Mouse (Mus musculus) spleen, embryonic (tissue): ENCODE results near the gene Pipox.

Experiments used
- CTCF ChIA-PET: fragments of 350-600 bp; sonication (Branson Sonifier 250); formaldehyde crosslinking; loops from one replicate; lab custom pipeline; 2022; lab: Charles Lee

Pipox gene

DNA sequence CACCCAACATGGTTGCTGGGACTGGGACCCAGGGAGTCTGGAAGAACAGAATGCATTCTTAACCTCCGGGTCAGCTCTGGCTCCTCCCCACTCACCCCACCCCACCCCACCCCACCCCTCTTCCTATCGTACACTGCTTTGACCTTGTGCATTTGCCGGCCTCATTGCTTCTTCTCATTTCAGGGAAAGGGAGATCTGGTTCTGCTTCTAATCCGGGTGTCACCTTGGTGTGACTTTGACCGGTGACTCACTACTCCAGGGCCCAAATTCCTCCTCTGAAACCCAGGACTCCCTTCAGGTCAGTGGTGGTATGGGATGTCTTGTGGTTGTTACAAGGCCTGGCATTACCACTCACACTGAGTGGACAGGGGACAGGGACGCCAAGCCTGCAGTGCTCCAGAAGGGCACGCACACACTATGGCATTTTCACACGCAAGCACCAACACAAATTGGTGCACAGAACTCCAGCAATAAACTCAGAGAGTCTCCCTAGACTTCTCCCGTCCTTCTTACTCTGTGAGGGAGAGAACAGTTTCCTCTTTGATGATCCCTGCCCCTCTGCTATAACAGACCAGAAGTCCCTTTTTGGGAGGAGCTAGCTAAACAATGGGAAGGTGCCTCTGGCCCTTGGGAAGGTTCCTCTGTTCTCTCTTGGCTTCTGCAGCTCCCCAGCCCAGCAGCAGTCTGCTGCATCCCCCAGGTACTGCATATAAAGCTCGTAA lies 9.2 kb downstream of the Pipox start:
- CTCF ChIA-PET: interaction anchor here (0.8 kb wide), 1 partner anchor 13 kb away, joined by 6 read pairs; no protein-coding TSS in a partner anchor

DNA sequence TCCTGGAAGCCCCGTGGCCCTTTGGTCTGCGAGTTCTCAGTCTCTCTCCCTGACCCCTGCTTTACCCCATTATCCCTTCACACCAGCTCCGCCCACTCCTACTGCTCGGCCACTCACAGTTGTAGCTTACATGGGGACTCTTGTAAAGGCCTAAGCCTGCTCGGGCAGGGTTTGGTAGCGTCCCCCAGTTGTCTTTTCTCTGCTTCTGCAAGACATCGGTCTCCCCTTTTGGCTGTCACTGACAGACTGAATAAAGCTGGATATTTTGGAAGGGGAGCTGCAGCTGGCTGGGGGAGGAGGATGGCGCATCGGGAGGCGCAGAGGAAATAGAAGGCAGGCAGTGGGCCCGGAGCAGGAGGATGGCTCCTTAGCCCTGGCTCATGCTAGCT lies 17.1 kb downstream of the Pipox start:
- CTCF ChIA-PET: no interaction called here

DNA sequence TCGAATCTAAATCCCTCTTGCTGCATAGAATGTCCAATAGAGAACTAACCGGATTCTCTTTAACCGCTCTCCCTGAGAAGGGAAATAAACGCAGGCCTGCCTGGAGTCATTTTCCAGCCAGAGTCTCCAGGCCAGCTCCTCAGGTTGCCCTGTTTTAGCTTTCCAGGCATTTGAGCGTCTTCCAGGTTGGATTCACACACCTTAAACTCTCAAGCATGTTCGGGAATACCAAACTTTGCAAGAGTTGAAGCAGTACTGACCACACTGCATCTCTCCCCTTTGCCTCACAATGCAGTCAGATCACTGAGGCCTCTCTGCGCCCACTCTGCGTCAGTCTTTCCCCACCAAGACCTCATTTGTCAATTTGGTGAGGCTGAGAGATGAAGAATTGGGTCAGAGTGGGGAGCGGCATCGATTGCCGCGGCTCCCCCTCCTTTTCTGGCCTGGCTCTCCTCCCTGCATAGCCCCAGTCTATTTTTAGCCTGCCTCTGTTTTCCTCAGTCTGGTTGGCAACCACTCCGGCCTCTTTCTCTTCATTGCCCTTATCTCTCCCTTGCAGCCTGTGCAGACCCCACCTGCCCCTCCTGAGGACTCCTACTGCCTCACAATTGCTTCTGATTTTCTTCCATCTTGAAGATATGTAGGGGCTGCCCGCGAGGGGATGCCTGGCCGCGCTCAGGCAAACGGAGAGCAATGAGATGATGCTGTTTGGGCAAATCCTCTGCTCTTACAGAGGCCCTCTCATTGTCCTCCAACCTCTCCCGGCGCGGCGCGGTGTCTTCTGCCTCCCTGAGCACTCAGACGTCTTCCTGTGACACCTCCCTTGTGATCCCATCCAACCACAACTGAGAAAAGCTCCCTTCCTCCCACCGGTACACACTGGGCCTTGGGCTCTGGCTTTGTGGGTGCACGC lies 17.8 kb downstream of the Pipox start:
- CTCF ChIA-PET: no interaction called here

DNA sequence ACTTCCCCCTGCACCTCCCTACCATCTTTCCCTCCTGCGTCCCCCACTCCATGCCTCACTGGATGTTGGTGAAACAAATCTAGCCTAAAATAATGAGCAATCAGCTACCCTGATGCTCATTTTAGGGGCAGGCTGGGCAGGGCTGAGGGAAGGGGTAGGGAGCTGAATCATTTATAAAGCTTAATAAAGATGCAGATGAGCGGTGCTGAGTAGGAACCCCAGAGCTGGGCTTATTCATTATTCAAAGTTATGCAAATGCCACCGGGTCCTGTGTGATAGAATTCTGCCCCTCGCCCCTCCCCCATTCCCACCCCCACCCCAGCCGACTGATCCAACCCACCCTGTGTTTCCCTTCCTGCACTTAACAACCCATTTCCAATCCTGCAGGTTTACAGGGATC lies 18.6 kb downstream of the Pipox start:
- CTCF ChIA-PET: no interaction called here

DNA sequence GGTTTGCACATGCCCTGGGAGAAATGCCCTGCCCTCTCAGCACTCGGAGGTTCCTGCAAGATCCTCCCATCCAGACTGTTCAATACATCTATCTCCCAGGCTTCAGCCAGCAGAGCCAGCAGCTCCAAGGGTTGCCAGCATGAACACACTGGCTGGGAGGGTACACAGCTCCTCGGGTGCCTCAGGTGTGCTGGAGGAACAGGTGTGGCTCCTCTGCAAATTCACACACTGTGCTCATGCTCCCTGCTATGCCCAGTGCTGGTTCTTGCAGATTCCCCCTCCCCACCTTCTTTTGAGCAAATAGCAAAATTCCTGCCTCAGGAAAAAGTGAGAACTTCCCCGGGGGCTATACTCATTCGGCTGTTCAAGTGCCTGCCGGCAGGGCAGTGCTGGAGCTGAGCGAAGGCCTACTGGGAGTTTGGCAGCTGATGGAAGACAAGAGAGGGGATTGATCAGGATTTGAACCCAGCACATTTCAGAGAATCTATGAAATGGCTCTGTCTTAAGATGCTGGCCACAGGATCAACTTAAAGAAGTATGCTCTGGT lies 19.1 kb downstream of the Pipox start:
- CTCF ChIA-PET: interaction anchor here (0.6 kb wide), 1 partner anchor 108 kb away, joined by 6 read pairs; the partner anchor contains the start of gene Phf12

DNA sequence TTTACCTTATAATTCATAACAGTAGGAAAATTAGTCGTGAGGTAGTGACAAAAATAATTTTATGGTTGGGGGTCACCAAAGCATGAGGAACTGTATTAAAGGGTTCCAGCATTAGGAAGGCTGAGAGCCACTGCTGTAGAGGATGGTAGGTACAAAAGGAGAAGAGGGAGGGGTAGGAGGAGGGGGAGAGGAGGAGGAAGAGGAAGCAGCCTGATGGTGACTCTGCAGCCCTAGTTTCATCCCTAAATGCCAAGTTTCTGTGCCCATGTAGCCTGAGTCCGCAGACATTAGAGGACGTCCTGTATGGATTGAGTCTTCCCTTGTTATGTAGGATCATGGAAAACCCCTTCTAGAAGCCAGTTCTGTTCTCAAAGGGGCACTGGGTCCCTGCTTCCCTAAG lies 20.8 kb downstream of the Pipox start:
- CTCF ChIA-PET: no interaction called here

DNA sequence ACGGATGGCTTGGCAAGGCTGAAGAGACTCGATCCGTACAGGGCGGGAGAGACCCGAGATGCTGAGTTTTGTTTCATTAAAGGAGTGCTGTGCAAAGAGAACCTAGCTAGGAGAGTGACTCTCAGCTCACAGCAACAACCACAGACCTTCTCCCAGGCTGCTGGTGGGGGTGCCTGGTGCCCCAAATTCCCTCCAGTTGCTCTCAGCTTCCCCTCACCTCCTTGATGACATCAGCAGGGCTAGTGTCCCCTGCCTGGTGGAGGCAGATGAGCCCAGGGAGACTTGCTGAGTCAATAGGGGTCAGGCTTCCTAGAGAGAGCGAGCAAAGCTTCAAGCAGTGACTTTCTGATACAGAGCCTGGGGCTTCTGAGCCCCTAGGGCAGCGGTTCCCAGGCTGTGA lies 21.2 kb downstream of the Pipox start:
- CTCF ChIA-PET: no interaction called here

DNA sequence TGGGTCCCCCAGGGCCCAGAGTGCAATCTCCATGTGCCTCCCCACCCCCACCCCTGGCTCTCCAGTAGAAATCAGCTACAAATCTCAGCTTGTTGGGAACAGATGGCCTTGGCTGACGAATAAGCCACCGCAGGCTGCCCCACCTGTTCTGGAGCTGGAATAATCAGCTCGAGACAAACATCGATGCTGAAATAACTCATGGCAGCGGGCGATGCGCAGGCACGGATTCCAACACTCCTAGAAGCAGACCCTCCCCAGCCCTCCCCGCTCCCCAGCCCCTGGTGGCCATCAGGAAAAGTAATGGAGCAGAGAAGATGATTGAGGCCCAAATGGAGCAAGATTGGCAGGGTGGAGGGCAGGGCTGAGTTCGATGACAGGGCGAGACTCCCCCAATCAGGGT lies 21.7 kb downstream of the Pipox start:
- CTCF ChIA-PET: no interaction called here

DNA sequence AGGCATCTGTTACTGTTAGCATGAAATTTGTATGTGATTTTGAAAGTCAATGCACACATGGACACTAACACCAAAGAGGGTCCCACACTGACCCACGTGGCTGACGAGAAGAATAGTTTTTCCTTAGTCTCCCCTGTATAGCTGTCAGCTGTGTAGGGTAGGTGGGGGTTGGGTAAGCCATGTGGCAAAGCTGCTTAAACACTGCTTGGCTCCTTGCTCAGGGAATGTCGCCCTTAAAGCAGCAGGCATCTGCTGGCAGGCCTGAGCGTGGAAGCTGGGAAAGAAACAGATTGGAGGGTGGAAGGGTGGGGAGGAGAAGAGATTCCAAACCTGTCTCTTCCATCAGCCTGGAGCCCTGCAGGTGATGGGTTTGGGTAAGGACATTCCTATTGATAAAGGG lies 22.5 kb downstream of the Pipox start:
- CTCF ChIA-PET: interaction anchor here (0.6 kb wide), 1 partner anchor 14 kb away, joined by 6 read pairs; no protein-coding TSS in a partner anchor

DNA sequence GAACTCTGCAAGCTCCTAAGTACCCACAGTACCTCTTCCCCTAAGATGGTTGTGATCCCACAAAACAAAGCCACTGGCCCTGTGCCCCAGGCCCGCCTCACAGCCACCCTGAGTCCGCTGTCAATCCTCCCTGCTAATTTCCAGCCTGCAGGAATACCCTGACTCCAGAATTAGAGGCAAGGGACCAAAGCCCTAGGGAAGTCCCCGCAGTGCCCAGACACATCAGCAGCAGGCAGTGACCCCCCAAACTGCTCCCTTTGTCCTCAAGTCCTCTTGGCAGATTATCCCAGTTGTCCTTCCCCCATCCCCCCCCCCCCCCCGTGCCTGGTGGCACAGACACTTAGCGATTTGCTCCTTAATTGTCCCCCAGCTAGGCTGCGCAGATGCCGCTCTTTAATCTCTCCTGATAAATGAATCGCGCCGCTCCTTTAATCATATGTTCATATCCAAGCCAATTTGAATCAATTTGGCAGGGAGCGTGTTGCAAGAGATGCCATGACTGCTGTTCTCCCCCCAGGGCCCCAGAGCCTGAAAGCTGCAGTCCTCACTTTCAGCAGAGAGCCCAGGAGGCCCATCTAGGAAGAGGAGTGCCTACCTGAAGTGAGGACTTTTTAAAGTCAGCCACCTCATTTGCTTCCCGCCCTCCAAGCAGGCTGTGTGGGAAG lies 26.3 kb downstream of the Pipox start:
- CTCF ChIA-PET: no interaction called here

DNA sequence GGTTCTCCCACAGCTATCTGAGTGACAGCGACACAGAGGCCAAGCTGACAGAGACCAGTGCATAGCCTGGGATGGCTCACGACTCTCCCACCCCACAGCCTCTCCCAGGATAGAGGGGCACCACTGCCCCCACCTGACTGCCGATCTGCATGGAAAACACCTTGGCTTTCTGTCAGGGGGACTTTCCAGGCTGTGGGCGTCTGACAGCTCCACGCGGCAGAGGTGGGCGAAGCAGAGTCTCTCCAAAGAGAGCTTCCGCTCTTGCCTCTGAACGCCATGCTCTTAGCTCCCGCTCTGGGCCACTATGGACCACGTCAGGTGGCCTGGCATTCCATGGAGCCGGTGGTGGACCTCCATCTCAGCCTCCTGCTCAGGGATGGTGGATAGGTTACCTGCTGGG lies 29.1 kb downstream of the Pipox start:
- CTCF ChIA-PET: no interaction called here

DNA sequence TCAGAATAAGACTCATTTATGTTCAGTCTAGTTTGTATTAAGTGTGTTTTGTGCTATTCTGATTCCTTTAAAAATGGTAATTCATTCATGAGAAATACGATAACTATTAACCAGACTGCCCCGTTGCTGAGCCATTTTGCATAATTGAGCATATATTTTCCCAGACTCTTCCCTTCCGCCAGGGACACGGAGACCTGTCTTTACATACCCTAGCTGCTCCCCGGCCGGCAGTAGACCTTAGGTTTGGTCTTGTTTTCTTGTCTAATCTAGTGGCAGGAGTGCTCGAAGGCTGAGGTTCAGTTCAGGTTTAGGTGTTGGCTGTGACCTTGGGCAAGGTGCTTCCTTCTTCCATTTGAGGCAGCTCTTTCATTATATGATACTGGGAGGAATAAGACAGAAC lies 31.0 kb downstream of the Pipox start:
- CTCF ChIA-PET: no interaction called here

DNA sequence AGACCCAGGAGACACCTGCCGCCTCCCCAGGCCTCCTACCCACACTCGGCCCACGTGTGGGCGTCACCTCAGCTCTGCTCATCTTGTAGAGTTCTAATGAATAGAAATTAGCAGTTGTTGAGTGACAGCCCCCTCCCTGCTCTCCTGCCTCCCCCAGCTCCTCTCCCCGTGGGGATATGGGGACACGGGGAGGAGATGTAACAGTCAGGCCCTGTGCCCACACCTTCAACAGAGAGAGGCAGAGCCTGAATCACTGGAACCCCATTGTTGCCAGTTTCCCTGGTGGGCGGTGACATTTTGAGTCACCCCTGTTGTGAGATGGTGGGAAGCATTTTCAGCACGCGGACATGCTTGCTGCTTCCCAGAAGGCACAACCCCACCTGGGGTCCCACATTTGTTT lies 32.9 kb downstream of the Pipox start:
- CTCF ChIA-PET: no interaction called here

DNA sequence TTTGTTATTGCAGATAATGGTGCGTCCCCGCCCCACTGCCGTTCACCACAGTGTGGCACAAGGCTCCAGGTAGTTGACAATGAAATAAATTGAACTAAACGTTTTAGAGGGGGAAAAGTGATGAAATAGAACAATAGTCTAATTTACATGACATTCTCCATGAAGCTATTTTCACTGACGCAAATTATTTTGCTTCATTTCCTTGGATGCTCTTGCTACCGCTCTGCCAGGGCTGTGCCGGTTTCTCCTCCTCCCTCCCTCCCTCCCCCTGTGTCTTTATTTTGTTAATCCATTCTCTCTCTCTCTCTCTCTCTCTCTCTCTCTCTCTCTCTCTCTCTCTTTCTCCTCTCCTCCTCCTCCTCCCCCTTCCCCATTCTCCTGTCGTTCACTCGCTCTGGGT lies 35.3 kb downstream of the Pipox start:
- CTCF ChIA-PET: no interaction called here

DNA sequence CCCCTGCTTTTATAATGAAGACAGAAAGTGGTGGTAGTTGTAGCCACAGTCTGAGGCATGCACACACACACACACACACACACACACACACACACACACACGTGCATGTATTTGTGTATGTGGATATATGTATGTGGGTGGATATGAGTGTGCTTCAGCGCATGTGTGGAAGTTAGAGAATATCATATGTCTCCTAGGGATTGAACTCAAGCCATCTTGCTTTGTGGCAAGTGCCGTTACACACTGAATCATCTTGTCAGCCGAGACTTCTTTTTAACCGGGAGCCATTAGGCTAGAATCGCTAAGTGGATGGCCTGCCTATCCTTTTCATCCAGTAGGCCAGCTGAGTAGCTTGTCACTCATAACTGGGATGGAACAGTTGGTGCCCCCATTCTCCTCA lies 36.8 kb downstream of the Pipox start:
- CTCF ChIA-PET: no interaction called here

DNA sequence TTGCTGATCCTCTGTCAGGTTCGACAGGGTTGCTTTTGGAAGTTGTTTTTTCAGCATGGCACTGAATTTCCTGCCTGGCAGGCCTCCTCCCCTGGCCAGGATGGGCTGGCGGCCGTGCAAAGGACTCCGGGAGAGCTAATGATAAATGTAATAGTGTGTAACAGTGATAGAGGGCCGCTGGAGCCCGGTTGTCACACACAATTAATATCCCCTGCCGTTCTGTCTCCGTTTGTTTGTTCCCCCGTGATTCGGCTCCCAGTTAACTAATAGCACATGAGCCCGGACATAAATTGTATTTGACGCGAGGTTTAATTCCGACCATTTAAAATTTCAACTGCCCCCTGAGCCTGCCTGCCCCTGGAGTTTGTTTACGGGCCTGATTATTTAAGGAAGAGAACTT lies 38.5 kb downstream of the Pipox start:
- CTCF ChIA-PET: no interaction called here

DNA sequence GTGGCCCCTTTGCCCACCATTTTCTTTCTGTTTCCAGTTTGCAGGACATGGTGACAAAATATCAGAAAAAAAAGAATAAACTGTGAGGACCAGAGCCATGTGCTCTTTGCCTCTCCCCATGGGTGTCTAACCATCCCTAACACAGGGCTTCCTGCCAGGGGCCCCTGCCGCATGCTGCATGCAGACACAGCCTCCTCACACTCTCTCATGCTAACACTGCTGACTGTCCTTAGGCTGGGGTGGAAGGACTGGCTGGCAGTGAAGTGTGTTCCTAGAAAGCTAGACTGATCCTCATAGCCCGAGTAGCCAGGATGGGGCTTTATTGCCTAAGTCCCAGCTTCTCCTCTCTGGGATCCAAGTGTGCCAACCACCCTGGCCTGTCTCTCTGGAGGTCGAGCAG lies 39.3 kb downstream of the Pipox start:
- CTCF ChIA-PET: no interaction called here

DNA sequence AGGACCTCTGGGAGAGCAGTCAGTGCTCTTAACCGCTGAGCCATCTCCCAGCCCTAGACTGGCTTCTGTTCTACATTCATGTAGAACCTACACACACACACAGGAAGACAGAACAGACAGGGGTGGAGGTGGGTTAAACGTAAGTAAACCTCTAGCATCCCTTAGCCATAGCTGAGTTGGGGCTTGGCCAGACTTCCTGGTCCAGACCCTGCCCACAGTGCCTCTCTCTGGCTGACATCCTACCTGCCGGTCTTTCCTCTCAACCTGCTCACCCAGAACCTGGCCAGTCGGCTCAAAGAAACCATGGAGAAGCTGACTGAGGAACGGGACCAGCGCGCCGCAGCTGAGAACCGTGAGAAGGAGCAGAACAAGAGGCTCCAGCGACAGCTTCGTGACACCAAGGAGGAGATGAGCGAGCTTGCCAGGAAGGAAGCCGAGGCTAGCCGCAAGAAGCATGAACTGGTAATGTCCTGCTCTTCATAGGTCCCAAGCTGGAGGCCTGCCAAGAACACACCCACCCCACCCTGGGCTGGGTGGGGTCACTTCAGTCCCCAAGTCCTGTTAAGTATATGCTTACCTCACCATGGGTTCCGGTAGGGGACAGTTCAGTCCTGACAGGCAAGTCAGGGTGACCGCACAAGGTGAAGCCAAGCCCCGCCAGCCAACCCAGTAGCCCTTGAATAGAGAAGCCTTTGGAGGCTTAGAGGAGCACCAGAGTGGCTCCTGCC lies 40.8 kb downstream of the Pipox start:
- CTCF ChIA-PET: no interaction called here

DNA sequence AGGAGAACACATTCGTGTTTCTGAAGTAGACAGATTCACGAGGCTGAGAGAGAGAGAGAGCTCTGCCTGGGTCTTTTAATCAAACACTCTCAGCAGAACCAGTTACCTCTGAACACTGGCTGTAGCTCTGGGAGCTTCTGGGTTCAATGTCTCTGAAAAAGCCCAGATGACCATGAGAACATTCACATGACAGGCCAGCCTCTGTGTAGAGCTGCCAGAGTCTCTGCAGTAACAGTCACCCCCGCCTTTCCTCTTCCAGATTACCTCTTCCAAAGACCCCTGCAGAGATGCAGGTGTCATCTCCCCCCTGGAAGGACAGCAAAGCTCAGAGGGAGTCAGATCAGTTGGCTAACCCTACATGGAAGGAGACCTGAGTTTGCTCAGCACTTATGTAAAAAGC lies 41.7 kb downstream of the Pipox start:
- CTCF ChIA-PET: no interaction called here

DNA sequence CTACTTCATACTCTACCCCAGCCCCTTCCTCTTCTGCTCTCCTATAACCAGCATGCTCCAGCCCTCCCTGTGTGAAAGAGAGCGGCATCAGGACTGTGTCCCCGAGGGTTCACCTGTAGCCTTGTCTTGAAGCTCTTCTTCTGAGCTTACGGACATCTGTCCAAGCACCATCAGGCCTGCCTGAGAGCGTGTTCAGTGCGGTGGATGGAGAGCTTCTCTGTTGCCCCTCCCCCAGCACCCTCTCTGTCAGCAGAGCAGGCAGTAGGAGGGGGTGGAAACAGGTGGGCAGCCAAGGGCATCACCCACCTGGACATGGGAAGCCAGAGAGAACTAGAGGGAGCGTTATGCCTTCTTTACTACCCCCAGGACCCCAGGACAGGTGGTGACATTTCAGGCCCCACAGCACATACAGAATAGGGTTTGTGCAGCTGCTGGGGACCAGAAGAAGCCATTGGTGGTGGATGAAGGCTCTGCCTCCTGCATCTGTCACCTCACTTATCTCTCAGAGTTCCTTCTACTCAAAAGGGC lies 42.3 kb downstream of the Pipox start:
- CTCF ChIA-PET: interaction anchor here (0.5 kb wide), 1 partner anchor 12 kb away, joined by 3 read pairs; no protein-coding TSS in a partner anchor
